Mouse (Mus musculus): ENCODE data around the gene Olfr1230.

The Olfr1230 gene

DNA sequence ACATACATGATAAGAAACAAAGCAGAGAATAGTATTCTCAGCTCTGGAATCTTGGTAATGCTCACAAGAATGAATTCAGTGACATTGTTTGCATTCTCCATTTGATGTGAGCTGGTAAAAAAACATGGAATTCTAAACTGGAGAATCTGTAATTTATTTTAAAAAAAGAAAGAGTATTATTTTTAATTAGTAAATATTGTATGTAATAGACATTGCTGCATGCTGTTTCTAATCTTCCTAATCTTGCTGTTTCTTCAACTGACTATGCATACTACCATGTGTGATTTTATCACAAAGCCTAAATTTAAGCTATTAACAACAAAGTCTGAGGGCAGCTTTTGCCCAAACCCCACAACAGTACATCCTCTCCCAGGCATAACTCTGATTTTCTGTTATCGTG lies at the start of gene Olfr1230:
Olfr1230 (minus strand) TSS at position 101 of the 400 bp plus-strand sequence.
- DNase-seq (ENCODE audit: low spot score in 2 of 2) = no peak

DNA sequence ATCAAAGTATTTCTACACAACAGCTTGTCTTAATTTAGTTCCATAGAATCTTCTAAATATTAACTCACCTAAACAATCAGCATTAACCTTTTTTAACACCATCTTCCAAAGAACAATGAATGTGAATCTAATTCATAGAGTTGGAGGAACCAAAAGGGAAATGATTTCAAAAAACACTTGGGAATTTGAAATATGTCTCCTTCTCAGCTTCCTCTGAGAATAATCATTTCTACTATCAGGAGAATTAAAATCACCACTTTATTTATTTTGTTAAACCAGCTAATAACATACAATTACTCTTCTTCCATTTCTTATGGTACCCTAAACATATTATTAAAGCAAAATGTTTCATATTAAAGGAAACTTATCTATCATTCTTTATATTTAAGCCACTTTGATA lies 45.2 kb upstream of the Olfr1230 start, which contains the start of gene Olfr1233:
Olfr1233 (minus strand) TSS at position 101 of the 400 bp plus-strand sequence.
- no peak for DNase-seq (ENCODE audit: low spot score in 2 of 2)

- DNase-seq (ENCODE audit: low spot score in 2 of 2) = no peak
Measured at GRCm38 (mm10) chr2:89329575-89329974, 32.5 kb upstream of the Olfr1230 start, which contains the start of gene Olfr1232. Gene Olfr1232 (minus strand): TSS chr2:89329675.

DNA sequence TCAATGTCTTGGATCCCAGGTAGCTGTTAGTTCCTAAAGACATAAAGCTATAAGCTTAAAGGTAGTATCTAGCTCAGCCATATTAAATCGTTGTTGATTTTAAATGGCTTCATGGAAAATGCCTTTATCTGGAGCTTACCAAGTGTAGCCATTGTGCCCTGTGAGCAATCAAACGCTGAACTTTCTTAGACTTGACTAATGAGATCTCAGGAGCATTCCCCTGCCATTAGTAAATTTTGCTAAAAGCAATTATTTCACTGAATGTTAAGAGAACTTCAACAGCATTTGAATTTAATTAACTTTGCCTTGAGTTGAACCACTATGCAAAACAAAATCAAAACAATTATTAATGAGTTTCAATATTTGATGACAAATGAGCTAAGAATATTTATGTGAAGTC lies 9.9 kb upstream of the Olfr1230 start, which contains the start of gene Olfr1231:
Olfr1231 (minus strand) TSS at position 101 of the 400 bp plus-strand sequence.
- no peak for DNase-seq (ENCODE audit: low spot score in 2 of 2)

DNA sequence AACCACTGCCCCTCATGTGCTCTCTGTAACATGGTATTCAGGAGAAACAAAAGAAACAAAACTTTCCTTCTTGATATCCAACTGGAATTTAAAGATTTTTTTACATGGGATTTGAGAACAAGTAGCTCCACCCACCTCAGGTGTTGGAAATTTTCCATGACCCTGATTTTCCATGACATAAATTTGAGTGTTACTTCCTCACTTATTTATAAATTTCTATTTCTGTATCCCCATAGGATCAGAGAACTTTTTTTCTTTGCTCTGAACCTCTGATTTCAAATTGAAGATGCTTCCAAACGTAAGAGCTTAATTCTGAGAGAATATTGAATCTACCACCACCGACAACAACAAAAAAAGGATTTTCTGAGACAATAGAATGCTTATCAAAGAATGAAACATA lies 9.2 kb downstream of the Olfr1230 start, which contains the start of gene Olfr1229:
Olfr1229 (minus strand) TSS at position 101 of the 400 bp plus-strand sequence.
- DNase-seq (ENCODE audit: low spot score in 2 of 2) = no peak

- DNase-seq (ENCODE audit: low spot score in 2 of 2) = no peak
Measured at GRCm38 (mm10) chr2:89253962-89254361, 43.1 kb downstream of the Olfr1230 start, which contains the start of gene Olfr1228. Gene Olfr1228 (minus strand): TSS chr2:89254062.

Measured in spleen, postnatal 10 days (tissue).